Mouse (Mus musculus) thymus, postnatal 0 days (tissue): ENCODE measurements around the gene Xab2. TPM values are rescaled to one million over a fixed set of nuclear protein-coding genes. Genes with fewer than 3 reads are reported as not detected.
A peak's percentile ranks its signal among the peaks of the same experiment; 100 is the strongest.
"Not testable (repeated sequence)": the region's sequence is repeated elsewhere in the genome, so short reads cannot be mapped to it uniquely, and the experiment has no call there.

Source experiments
- DNase-seq: peaks from one replicate; pipeline ENCODE4 v3.0.0-alpha.2; 2015; ENCODE audit warnings: low spot score
- polyA plus RNA-seq: library from polyadenylated mRNA; unstranded; fragments of >200 nt; fragmentation: Nextera tagmentation; extraction: Ambion mirVana; gene quantifications from 2 replicates; pipeline ENCODE4 v1.2.1, GENCODE M21; 2015

Xab2 gene
- polyA plus RNA-seq, 1 experiment from 2014 or later, result 62.2 TPM

DNA sequence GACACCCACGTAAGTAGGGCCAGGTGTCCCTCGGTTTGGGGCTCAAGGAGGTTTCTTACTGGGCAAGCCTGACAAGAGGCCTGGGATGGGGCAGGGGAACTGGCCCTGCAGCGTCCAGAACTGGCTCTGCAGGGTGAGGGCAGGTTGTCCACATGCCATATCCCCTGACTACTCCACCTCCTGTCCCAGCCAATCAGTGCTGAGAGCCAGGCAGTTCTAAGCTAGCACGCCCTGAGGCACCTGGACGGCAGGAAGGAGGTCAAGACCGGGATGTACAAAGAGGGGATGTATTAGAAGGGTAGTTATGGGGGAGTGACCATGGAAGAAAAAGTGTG lies 11.3 kb downstream of the Xab2 start:
- no peak for DNase-seq

DNA sequence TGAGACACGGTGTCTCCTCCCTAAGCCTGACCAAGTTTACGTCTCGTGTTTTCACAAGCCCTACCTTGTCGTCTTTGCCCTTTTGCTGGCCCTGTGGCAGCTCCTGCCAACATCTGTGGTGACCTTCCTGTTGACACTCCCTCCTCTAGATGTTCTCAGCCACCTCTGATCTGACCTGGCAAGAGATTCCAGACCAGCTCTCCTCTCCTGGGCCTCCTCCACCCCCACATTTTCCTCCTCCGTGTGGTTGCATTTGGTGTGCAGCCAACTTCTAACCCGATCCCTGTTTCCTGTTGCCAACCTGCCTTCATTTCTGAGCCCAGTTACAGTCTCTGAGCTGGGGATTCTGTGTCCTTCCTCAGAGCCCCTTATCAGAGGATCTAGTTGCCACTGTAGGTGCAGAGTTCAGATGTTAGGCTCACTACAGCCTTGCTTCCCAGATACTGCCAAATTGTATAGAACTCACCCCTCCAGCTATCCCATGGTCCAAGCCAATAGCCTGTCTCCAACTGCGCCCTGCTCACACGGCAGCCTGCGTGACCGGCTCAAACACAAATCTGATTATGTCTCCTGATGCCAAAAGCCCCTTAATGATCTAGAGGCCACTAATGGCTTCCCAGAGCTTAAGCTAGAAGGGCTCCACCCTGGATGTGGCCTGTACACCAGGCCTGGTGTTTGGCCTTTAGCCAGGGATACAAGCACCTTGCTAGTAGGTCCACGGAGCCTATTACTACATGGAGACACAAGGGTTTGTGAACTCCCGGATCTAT lies 11.9 kb downstream of the Xab2 start:
- DNase-seq, result no peak

GRCm38 (mm10) chr8:3607822-3608221 lies 13.3 kb downstream of the Xab2 start:
- DNase-seq, result no peak

- no peak for DNase-seq
Observed at GRCm38 (mm10) chr8:3606593-3606992, 14.5 kb downstream of the Xab2 start.

DNA sequence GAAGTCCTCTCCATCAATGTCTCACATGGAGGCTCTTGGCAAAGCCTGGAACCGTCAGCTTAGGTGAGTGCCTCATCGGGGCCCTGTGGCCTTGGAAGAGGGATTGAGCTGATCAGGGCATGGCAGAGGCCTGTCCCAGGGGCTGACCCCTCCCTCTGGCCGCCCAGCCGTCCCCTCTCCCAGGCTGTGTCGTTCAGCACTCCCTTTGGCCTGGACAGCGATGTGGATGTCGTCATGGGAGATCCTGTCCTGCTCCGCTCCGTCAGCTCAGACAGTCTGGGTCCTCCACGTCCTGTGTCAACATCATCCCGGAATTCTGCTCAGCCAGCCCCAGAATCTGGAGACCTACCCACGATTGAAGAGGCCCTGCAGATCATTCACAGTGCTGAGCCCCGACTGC lies 17.7 kb downstream of the Xab2 start:
- no peak for DNase-seq

DNA sequence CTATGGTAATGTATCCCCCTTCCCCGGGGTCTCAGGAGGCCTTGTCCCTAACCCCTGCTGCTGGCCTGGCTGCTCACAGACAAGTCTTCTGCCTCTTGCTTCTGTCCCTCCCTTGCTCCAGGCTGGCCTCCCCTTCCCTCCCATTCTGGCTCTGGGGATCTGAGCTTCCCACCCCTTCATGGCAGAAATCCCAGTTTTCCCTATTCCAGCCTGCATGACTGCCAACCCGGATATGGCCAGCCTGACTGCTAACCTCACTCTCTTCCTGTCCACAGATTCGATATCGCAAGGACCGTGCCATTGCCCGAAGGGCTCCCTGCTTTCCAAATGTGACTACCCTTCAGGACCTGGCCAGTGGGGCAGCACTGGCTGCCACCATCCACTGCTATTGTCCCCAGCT lies 20.7 kb downstream of the Xab2 start:
- no peak for DNase-seq

DNA sequence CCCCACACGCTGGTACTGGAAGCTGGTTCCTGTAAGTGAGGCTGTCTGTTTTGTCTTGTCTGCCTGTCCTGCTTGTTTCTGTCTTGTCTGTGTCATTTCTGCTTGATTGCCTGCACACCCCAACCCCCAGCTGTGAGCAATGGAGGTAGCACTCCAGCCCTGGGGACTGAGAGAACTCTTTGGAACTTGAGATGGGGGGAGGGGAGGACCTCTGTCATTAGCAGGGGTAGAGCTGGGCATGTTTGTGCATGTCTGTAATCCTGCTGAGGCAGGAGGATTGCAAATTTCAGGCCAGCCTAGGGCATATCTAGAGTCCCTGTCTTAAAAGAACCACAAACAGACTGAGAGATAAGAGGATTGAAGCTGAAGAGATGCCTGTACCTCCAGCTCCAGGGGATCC lies 21.9 kb downstream of the Xab2 start:
- no peak for DNase-seq

GRCm38 (mm10) chr8:3598054-3598453 lies 23.1 kb downstream of the Xab2 start:
- no peak for DNase-seq

DNA sequence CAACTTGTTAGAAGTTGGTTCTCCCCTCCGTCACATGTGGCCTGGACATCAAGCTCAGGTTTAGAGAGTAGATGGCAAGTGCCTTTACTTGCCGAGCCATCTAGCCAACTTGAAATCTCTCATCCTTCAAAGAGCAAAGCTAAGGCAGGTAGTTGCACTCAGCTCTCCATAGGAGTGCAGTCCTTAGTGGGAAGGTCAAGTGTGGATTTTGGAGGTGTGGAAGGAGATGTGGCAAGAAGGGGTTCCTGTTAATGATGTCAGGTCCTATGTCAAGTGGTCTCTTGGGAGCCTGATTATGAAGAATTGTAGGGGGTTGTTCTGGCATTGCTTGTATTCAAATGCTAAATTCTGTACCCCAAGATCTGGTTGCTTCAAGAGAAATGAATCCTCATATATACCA lies 26.6 kb downstream of the Xab2 start:
- no peak for DNase-seq

DNA sequence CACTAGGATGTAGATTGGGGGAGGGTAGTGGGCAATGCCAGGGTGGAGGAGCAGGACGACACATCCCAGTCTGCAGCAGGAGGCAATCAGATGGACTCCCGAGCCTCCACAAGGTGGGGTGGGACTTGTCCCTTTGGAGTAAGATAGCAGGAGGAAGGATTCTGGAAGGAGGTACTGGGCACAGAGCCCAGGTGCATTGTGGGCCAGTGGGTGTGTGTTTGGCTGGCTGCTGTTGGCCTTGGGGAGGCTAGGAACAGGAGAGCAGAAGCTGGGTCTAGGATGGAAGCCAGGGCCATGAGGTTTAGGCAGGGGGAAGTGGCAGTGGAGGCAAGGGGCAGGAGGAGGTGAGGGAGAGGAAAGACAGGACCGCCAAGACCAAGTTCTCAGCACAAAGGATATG lies 27.6 kb downstream of the Xab2 start:
- no peak for DNase-seq

DNA sequence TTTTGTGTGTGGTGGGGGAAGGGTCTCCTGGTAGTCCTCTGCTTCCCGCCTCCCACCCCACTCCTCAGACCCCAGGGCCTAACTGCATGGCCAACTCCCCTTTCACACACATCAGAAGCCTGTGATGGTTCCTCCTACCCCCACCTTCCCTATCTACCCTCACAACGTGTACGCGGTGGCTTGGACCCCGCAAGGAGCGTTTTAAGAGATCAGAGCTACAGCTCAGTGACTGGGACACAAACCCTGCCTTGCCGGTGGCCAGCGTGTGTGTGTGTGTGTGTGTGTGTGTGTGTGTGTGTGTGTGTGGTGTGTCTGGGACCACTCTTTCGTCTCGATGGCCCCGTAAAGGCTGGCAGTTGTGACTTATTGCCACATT lies 32.9 kb downstream of the Xab2 start:
- no peak for DNase-seq

- DNase-seq, result peak; percentile 41
Observed at GRCm38 (mm10) chr8:3587391-3588257, 33.5 kb downstream of the Xab2 start.

DNA sequence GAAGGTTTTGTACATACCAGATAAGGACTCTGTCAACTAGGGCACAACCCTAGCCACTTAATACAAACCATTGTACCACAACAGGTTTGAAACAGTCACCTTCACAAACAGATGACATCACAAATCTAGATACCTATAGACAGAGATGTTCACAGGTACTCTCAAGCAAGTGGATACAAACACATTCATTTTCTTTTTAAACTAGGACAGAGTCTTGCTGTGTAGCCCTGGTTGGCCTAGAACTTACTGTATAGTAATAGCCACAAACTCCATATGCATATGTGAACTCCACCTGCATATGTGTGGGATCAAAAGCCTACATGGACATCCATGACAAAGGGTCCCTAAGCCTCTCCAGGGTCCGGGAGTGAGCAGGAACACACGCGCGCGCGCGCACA lies 34.1 kb downstream of the Xab2 start, which contains the start of gene Camsap3:
Camsap3 (plus strand) TSS at position 301 of the 398 bp plus-strand sequence.
- DNase-seq, result no peak

DNA sequence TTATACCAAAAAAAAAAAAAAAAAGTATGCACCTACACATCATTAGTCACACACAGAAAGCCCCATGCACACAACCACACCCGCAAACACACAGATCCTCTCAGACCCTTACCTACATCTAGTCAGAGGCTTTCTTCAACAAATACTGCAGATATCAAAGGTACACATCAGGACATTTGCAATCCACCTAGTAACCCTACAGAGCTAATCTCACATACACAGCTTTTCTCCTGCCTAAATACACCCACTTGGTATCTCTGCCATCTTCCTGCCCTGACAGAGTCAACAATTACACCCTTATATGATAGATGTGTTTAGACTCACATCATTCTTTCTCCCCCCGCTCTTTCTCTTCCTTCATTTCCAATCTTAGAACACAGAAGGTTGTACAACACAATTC lies 34.7 kb downstream of the Xab2 start:
- DNase-seq, result no peak

- not testable (repeated sequence) for DNase-seq
Observed at GRCm38 (mm10) chr8:3581961-3582360, 39.2 kb downstream of the Xab2 start.

DNA sequence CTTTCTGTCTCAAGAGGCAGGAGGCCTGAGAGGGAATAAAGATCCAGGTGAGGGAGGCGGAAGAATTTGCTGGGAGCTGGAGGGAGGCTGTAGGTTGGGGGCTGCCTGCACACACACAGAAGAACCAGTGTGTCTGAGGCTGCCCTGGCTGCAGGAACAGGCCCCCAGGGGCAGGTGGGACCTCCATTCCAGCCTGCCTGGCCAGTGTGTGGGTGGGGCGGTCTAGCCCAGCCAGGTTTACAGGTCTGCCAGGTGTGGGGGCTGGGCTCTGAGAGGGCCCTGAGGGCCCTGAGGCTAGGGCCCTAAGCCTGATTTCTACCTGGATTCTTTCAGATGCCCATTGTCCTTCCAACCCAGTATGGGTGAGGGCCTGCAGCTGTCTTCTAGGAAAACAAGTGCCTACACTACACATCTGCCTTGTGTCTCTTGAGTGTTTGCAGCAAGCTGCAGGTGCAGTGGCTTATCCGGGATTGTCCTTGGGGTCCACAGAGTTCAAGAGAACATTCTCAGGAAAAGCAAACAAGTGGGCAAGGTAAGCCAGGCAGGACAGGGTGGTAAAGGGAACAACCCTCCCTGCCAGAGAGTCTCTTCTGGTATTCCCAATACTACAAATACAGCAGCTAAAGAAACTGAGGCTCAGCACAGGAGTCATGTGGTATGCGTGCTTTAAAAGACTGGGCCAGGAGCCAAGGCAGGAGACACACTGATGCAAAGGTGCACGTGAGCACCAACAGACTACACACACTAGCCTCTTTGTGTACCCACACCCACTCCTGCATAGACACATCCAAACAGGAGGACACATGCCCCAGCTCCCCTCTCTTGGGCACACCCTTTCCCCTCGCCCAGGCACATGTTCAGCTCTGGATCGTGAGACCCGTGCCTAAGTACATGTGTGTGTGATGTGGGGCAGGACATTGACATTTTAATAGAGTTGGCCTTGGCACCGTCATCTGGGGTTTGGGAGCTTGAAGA lies 41.4 kb downstream of the Xab2 start:
- no peak for DNase-seq

- no peak for DNase-seq
Observed at GRCm38 (mm10) chr8:3576211-3576960, 44.7 kb downstream of the Xab2 start.

GRCm38 (mm10) chr8:3574546-3574945 lies 46.6 kb downstream of the Xab2 start:
- no peak for DNase-seq

DNA sequence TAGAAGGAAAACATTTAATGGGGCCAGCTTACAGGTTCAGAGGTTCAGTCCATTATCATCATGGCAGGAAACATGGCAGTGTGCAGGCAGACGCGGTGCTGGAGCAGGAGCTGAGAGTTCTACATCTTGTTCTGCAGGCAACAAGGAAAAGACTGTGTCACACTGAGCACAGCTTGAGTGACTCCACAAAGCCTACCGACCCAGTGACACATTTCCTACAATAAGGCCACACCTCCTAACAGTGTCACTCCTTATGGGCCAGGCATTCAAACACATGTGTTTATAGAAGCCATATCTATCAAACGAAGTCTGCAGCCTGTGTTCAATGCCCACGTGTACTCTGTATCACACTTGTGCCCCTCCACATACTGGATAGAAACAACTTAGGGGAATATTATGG lies 51.3 kb downstream of the Xab2 start:
- DNase-seq, result no peak

DNA sequence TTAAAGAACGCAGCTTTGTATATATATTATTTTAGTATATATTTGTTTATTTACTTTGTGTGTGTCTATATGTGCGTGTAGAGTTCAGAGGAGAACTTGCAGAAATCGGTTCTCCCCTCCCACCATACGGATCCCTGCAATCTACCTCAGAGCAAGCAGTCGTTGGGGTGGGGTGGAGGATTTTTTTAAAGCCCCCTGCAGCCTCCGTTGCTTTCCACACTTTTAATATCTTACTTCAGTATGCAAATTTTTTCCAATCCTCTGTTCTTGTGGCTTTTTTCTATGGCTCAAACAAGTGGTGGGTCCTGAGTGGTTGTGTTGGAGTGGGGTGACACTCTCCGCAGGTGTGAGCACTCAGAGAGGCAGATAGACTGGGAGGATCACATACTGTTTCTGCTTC lies 52.7 kb downstream of the Xab2 start:
- DNase-seq, result no peak
